Mouse (Mus musculus): ENCODE measurements around the gene Wdr11. TPM values are rescaled to one million over a fixed set of nuclear protein-coding genes. Genes with fewer than 3 reads are reported as not detected.
A peak's percentile ranks its signal among the peaks of the same experiment; 100 is the strongest.

The Wdr11 gene
- polyA plus RNA-seq, 1 experiment: 29.5 TPM

DNA sequence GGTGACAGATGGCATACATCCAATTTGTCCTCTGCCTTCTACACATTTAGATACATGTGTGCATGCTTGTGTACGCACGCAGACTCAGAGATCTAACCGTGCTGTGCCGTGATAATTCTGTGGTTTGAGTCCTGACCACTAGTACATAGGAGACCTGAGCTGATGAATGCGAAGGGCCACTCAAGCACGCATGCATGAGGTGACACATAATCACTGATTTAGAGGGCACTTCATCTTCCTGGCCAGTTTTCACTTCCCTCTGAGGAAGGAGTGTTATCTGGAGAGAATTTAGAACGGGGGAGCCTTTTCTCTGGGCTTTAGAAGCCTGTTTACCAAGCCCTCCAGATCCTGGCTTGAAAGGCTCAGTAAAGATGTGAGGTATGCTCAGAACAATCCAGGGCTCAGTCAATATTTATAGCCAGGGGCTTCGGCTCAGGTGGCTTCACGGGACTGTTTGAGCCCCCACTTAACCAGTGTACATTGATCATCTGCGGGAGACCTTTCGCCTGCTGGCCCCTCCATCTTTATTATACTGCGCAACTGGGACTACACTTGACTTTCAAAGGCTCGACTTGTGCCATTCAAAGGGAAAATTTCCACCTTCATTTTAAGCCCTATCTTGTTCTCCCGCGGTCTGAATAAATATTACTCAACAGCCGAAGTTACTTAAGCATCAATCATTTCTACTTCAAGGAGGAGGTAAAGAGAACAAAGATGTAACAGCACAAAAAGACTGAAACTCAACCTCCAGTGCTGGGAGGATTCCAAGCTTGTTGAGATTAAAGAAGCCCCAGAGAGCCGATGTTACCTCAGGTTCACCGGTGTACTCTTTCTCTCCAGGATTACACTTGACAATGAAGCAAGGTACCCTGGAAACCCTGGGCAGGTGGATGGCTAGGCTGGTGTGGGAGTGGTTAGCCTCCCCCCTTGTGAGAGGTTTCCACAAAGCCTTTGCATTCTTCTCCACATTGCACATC lies 80.3 kb downstream of the Wdr11 start:
- Histone ChIP-seq H3K27me3 (ENCODE audit: control insufficient read depth, insufficient read depth, low read length) (no peaks in the 10 kb centered on the region), H3K4me1 (ENCODE audit: control insufficient read depth, insufficient read depth, low read length) (no peaks in the 10 kb centered on the region), H3K27ac (ENCODE audit: control insufficient read depth, insufficient read depth, low read depth, low read length) (no peak overlapping the region), H3K36me3 (ENCODE audit: control insufficient read depth, insufficient read depth, low read length) (no peaks in the 10 kb centered on the region), H3K4me3 (ENCODE audit: control insufficient read depth, low read depth, low read length) (no peak overlapping the region)
- TF ChIP-seq POLR2A (IDR thresholded peaks at IDR 0.05; ENCODE audit: control insufficient read depth, low read depth, low read length) (no peak), CTCF (IDR thresholded peaks at IDR 0.05; ENCODE audit: control insufficient read depth, insufficient read depth, insufficient replicate concordance, low read depth, low read length) (no peak)

GRCm38 (mm10) chr7:129673776-129674175 lies 82.1 kb downstream of the Wdr11 start:
- Histone ChIP-seq H3K4me3 (ENCODE audit: control insufficient read depth, low read depth, low read length) (no peak overlapping the region), H3K27ac (ENCODE audit: control insufficient read depth, insufficient read depth, low read depth, low read length) (no peak overlapping the region), H3K27me3 (ENCODE audit: control insufficient read depth, insufficient read depth, low read length) (no peaks in the 10 kb centered on the region), H3K4me1 (ENCODE audit: control insufficient read depth, insufficient read depth, low read length) (no peaks in the 10 kb centered on the region), H3K36me3 (ENCODE audit: control insufficient read depth, insufficient read depth, low read length) (no peaks in the 10 kb centered on the region)
- TF ChIP-seq CTCF (IDR thresholded peaks at IDR 0.05; ENCODE audit: control insufficient read depth, insufficient read depth, insufficient replicate concordance, low read depth, low read length) (no peak), POLR2A (IDR thresholded peaks at IDR 0.05; ENCODE audit: control insufficient read depth, low read depth, low read length) (no peak)

- H3K36me3 ChIP-seq (ENCODE audit: control insufficient read depth, insufficient read depth, low read length): no peaks in the 10 kb centered on the region
Measured at GRCm38 (mm10) chr7:129674558-129674957, 82.9 kb downstream of the Wdr11 start.

DNA sequence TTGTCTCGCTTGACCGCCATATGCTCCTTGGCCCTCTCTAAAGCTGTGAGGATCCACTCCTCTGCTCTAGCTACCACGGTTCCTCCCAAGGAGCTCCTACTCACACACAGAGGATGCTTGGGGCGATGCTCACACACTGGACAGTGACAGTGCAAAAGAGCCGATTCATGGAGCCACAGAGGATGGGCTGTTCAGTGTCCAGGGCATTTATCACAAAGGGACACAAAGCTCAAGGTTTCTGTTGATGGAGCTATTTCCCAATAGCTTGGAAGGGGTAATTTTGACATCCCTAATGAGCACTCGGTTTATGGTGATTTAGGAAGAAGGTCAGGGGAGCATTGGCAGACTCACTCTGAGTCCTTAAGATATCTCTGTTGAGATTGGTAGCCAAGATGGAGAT lies 84.2 kb downstream of the Wdr11 start:
- TF ChIP-seq POLR2A (IDR thresholded peaks at IDR 0.05; ENCODE audit: control insufficient read depth, low read depth, low read length): no peak
- no peak for TF ChIP-seq CTCF (IDR thresholded peaks at IDR 0.05; ENCODE audit: control insufficient read depth, insufficient read depth, insufficient replicate concordance, low read depth, low read length)
- Histone ChIP-seq H3K27ac (ENCODE audit: control insufficient read depth, insufficient read depth, low read depth, low read length) (peak overlapping the region; percentile 32; the same call in 1 of the 2 replicates), H3K4me3 (ENCODE audit: control insufficient read depth, low read depth, low read length) (no peak overlapping the region), H3K4me1 (ENCODE audit: control insufficient read depth, insufficient read depth, low read length) (no peaks in the 10 kb centered on the region), H3K36me3 (ENCODE audit: control insufficient read depth, insufficient read depth, low read length) (no peaks in the 10 kb centered on the region), H3K27me3 (ENCODE audit: control insufficient read depth, insufficient read depth, low read length) (no peaks in the 10 kb centered on the region)

More at GRCm38 (mm10) chr7:129674558-129674957, 82.9 kb downstream of the Wdr11 start:
- Histone ChIP-seq H3K4me1 (ENCODE audit: control insufficient read depth, insufficient read depth, low read length) (no peaks in the 10 kb centered on the region), H3K27ac (ENCODE audit: control insufficient read depth, insufficient read depth, low read depth, low read length) (no peak overlapping the region), H3K27me3 (ENCODE audit: control insufficient read depth, insufficient read depth, low read length) (no peaks in the 10 kb centered on the region), H3K4me3 (ENCODE audit: control insufficient read depth, low read depth, low read length) (no peak overlapping the region)
- TF ChIP-seq POLR2A (IDR thresholded peaks at IDR 0.05; ENCODE audit: control insufficient read depth, low read depth, low read length): no peak
- no peak for TF ChIP-seq CTCF (IDR thresholded peaks at IDR 0.05; ENCODE audit: control insufficient read depth, insufficient read depth, insufficient replicate concordance, low read depth, low read length)

DNA sequence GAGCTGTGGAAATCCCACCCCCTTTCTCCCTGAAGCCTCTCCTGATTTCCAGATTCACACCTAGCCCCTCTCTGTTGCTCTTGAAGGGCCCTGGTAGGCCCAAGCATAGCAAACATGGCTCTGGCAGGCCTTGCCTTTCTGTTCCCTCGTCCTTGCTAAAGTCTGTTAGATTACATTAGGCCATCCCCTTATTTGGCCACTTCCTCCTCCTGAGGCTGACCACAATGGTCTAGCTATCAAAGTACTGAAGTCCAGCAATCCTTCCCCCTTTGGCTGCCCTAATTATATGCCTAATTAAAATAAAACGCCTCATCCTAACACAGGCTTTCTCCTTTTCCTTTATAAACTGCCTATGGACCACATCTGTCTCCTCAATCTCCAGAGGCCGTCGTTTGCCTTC lies 85.5 kb downstream of the Wdr11 start:
- Histone ChIP-seq H3K27ac (ENCODE audit: control insufficient read depth, insufficient read depth, low read depth, low read length) (no peak overlapping the region), H3K4me3 (ENCODE audit: control insufficient read depth, low read depth, low read length) (no peak overlapping the region), H3K27me3 (ENCODE audit: control insufficient read depth, insufficient read depth, low read length) (no peaks in the 10 kb centered on the region), H3K4me1 (ENCODE audit: control insufficient read depth, insufficient read depth, low read length) (no peaks in the 10 kb centered on the region), H3K36me3 (ENCODE audit: control insufficient read depth, insufficient read depth, low read length) (no peaks in the 10 kb centered on the region)
- no peak for TF ChIP-seq POLR2A (IDR thresholded peaks at IDR 0.05; ENCODE audit: control insufficient read depth, low read depth, low read length)
- no peak for TF ChIP-seq CTCF (IDR thresholded peaks at IDR 0.05; ENCODE audit: control insufficient read depth, insufficient read depth, insufficient replicate concordance, low read depth, low read length)

GRCm38 (mm10) chr7:129678431-129678830 lies 86.8 kb downstream of the Wdr11 start:
- TF ChIP-seq CTCF (IDR thresholded peaks at IDR 0.05; ENCODE audit: control insufficient read depth, insufficient read depth, insufficient replicate concordance, low read depth, low read length): no peak
- TF ChIP-seq POLR2A (IDR thresholded peaks at IDR 0.05; ENCODE audit: control insufficient read depth, low read depth, low read length): no peak
- no peaks in the 10 kb centered on the region for H3K36me3 ChIP-seq (ENCODE audit: control insufficient read depth, insufficient read depth, low read length)
- no peak overlapping the region for H3K4me3 ChIP-seq (ENCODE audit: control insufficient read depth, low read depth, low read length)
- no peak overlapping the region for H3K27ac ChIP-seq (ENCODE audit: control insufficient read depth, insufficient read depth, low read depth, low read length)
- no peaks in the 10 kb centered on the region for H3K27me3 ChIP-seq (ENCODE audit: control insufficient read depth, insufficient read depth, low read length)
- no peaks in the 10 kb centered on the region for H3K4me1 ChIP-seq (ENCODE audit: control insufficient read depth, insufficient read depth, low read length)

- no peak overlapping the region for H3K27ac ChIP-seq (ENCODE audit: control insufficient read depth, insufficient read depth, low read depth, low read length)
- TF ChIP-seq POLR2A (IDR thresholded peaks at IDR 0.05; ENCODE audit: control insufficient read depth, low read depth, low read length) (no peak), CTCF (IDR thresholded peaks at IDR 0.05; ENCODE audit: control insufficient read depth, insufficient read depth, insufficient replicate concordance, low read depth, low read length) (no peak)
- no peaks in the 10 kb centered on the region for H3K36me3 ChIP-seq (ENCODE audit: control insufficient read depth, insufficient read depth, low read length)
- H3K4me3 ChIP-seq (ENCODE audit: control insufficient read depth, low read depth, low read length): no peak overlapping the region
- H3K27me3 ChIP-seq (ENCODE audit: control insufficient read depth, insufficient read depth, low read length): no peaks in the 10 kb centered on the region
- H3K4me1 ChIP-seq (ENCODE audit: control insufficient read depth, insufficient read depth, low read length): no peaks in the 10 kb centered on the region
Measured at GRCm38 (mm10) chr7:129678972-129679371, 87.3 kb downstream of the Wdr11 start.
